Mouse (Mus musculus) testis, adult 2 months (tissue): ENCODE measurements around the gene Tvp23b.

Experiments
- CTCF ChIP-seq: fragments of 200-500 bp; IDR thresholded peaks from 2 replicates; pipeline ENCODE4 v1.5.1; 2012; ENCODE audit warnings: low read depth, mild to moderate bottlenecking, inconsistent platforms, low read length, moderate library complexity; ENCODE audit not compliant: control insufficient read depth, insufficient read depth, insufficient replicate concordance
- POLR2A ChIP-seq: fragments of 200-500 bp; IDR thresholded peaks from 2 replicates; pipeline ENCODE4 v1.6.1; 2012; ENCODE audit warnings: low read depth, mild to moderate bottlenecking, inconsistent platforms, low read length, moderate library complexity; ENCODE audit not compliant: control insufficient read depth

GRCm38 (mm10) chr11:62943538-62943937 lies 64.3 kb downstream of the Tvp23b start:
- TF ChIP-seq POLR2A (no peak), CTCF (no peak)
